Mouse (Mus musculus): ENCODE data around the gene Gm21820. TPM values are rescaled to one million over a fixed set of nuclear protein-coding genes. Genes with fewer than 3 reads are reported as not detected.
"Not testable (repeated sequence)": the region's sequence is repeated elsewhere in the genome, so short reads cannot be mapped to it uniquely, and the experiment has no call there.

Gm21820 gene
- not detected in 2 replicates for polyA plus RNA-seq (2016; fragmentation: Nextera tagmentation; extraction: Ambion mirVana)

- not testable (repeated sequence) for H3K9me3 ChIP-seq (replicated peaks); H3K27ac ChIP-seq; ATAC-seq; H3K4me1 ChIP-seq; H3K9ac ChIP-seq; H3K4me3 ChIP-seq; H3K27me3 ChIP-seq (replicated peaks); H3K36me3 ChIP-seq; H3K4me2 ChIP-seq
- 55% methylated on average over 1 of the region's 1 CpGs for WGBS (ENCODE audit: insufficient replicate concordance)
Observed at GRCm38 (mm10) chrY:5249341-5249740, at the start of gene Gm21820. TSS of gene Gm21820 (minus strand) at chrY:5249441.

Other genes with a start within 250 kb of the Gm21820 start
- gene Gm20918, start 205.5 kb downstream of the Gm21820 start, polyA plus RNA-seq (2016; fragmentation: Nextera tagmentation; extraction: Ambion mirVana): not detected in 2 replicates

All from liver, embryonic 12.5 days (tissue).